Mouse (Mus musculus): Measurements from ENCODE around the gene Lrp10. TPM values are rescaled to one million over a fixed set of nuclear protein-coding genes. Genes with fewer than 3 reads are reported as not detected.
A peak's percentile ranks its signal among the peaks of the same experiment; 100 is the strongest.

Lrp10 gene
- total and polyA plus RNA-seq, 3 experiments = 116 to 262 (median 139) TPM

- DNase-seq = no peak
These were observed 8.7 kb downstream of the Lrp10 start for GRCm38 (mm10) chr14:54472671-54473070.

GRCm38 (mm10) chr14:54474744-54475143 is 10.8 kb downstream of the Lrp10 start:
- DNase-seq = no peak

DNA sequence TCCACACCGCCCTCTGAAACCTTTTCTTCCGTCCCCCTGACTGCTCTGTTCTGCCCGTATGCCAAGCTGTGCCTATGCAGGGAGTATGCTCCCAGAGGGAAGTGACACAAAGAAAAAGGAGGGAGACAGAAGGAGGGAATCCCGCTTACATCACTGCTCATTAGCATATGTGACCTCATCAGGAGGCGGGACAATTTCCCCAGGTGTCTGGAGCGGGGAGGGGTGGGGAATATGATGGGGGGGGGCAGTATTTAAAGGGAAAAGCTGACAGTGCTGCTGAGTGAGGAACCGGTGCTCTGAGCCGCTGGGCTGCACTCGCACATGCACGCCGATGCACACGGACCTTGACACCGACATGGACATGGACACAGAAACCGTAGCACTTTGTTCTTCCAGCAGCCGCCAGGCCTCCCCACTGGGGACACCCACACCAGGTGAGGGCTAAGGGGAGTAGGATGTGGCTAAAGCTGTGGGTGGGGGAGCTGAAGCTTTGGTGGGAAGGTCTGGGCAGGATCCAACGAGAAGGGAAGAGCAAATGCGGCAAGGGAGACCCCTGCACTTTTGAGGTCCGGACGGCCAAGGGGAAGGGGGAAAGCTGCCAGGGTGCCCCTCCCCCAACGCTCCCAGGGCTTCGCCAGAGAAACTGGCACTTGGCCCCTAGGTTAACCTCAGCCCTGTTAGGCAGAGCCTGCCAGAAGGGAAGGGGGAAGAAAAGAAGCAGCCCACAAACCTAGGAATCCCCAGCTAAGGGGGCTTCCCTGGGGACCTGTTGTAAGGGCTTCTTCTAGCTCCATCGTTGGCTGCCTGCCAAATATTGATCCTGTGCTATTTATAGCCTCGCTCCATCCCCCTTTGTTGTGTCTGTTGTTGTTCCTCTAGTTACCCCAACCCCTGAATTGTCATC is 12.3 kb downstream of the Lrp10 start, which contains the start of gene Rem2:
TSS of gene Rem2 (plus strand) at position 160 of the 904 bp plus-strand sequence.
- peak; percentile 68 for DNase-seq

DNA sequence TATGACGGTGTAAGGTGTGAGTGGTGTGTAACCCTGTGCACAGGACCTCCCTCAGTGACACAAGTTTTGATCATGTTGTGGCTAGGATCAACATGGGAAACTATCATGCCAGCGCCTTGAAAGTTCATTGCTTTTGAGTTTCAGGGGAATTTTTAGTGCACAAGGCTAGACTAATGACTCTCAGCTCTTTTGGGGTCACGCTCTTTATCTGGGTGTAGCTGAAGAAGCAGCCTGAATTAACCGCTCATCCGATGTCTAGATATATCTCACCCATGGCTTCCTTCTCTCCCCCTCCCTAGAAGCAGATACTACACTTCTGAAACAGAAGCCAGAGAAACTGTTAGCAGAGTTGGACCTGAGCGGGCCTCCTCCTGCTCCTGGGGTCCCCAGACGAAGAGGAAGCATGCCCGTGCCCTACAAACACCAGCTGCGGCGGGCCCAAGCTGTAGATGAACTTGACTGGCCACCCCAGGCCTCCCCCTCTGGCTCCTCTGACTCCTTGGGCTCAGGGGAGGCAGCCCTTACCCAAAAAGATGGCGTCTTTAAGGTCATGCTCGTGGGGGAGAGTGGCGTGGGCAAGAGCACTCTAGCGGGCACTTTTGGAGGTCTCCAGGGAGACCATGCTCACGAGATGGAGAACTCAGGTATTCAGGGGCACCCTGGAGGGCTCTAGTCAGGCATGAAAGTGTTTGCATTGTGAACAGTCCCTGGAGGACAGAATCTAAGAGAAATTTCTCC is 13.4 kb downstream of the Lrp10 start:
- no peak for DNase-seq

DNA sequence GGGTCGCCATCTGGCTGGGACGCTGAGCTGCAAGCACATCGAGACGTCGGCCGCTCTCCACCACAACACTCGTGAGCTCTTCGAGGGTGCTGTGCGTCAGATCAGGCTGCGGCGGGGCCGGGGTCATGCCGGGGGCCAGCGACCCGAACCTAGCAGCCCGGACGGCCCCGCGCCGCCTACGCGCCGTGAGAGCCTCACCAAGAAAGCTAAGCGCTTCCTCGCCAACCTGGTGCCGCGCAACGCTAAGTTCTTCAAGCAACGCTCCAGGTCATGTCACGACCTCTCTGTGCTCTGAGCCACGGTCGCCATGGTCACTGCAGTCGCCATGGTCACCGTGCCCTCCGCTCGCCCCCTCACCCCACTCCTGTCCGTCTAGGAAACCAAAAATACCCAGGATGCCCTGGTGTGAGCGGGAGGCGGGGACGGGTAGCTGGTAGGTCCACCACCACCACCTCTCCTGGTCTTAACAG is 15.5 kb downstream of the Lrp10 start:
- DNase-seq = peak; percentile 69

DNA sequence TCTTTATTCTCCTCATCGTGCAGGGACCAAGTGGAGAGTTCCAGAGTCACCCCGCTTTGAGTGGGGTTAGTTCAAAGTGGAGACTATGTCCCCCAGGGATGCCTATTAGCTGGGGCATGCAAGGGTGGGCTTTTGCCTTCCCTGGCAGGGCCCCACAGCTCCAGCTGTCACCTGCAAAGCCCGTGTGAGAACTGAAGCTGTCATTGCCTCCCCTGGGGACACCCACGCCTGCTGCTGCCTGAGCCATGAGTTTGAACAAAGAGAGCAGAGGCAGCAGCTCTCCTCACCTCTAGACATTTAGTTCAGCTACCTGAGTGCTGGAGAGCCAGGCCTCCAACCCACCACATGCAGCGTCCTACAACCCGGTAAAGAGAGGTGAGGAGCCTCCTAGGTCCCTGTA is 16.7 kb downstream of the Lrp10 start:
- DNase-seq = no peak

DNA sequence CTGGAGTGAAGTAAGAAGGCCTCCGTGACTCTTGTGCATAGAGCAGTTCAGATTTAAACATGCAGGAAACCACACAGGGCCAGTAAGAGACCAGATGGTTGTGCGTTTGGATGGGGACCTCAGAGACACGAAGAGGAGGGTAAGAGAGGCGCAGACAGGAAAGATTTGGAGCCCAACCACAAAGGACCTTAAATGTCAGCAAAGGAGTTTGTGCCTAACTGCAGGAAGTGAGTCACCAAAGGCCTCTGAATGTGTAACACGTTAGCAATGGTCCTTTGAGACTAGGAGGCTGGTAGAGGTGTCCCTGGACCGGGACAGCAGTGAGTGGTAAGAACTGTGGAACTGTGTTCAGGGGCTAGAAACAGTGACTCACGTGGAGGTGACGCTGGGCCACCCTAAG is 17.5 kb downstream of the Lrp10 start:
- peak; percentile 62 for DNase-seq

DNA sequence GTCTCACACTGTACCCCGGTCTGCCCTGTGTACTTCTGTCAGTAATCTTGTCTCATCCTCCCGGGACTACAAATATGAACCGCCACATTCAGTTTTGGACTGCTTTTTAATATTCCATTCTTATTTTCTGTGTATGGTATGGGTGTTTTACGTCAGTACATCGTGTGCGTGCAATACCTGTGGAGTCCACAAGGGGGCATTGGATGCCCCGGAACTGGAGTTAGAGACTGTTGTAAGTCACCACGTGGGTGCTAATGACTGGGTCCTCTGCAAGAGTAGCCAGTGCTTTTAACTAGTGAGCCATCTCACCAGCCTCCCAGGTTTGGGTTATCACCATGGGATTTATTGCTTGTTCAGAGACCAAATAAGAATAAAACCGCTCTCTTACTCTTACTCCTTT is 18.6 kb downstream of the Lrp10 start:
- DNase-seq = no peak

DNA sequence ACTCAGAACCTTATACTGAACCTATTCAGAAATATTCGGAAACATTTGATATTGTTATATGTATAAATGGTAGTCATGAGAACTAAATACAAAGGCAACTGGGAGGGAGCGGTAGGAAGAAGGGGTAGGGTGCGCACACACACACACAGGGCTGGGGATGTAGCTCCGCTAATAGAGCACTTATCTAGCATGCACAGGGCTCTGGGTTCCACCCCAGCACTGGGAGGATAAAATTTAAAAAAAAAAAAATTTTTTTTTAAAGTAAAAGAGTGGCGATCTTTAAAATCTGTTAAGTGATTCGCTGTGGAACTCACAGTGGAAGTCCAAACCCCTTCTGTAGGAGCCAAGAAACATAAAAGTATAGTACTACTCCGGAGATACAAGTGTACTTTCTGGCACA is 22.0 kb downstream of the Lrp10 start:
- no peak for DNase-seq

DNA sequence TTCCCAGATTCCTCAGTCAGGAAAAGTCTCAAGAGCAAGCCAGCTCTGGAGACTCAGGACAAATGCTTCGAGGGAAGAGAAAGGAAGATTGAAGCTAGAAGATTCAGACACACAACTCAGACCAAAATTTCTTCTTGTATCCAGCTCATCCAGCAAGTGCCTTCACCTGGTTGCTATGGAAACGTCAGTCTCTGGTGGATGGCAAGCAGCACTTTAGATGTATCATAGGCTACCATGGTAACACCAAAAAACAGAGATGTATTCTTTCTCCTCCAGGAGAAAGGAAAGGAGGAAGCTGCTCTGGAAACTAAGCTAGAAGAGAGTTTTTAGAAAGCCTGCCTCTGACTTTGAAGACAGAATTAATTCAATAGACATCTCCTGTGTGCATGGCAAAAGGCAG is 23.8 kb downstream of the Lrp10 start:
- no peak for DNase-seq

DNA sequence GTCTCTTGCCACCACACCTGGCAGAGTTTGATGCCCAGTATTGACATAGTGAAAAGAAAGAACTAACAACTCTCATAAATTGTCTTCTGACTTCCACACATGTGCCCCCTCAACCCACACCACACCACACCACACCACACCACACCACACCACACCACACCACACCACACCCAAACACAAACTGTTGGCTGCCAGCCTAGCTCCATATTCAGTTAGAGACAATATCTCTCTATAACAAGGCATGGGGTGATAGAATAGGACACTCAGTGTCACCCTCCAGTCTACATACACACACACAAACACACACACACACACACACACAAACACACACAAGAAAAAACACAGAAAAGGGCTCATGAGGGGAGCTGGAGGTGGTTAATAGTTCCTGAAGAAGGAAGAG is 24.4 kb downstream of the Lrp10 start:
- no peak for DNase-seq

GRCm38 (mm10) chr14:54492345-54493131 is 28.6 kb downstream of the Lrp10 start:
- DNase-seq = peak; percentile 55

DNA sequence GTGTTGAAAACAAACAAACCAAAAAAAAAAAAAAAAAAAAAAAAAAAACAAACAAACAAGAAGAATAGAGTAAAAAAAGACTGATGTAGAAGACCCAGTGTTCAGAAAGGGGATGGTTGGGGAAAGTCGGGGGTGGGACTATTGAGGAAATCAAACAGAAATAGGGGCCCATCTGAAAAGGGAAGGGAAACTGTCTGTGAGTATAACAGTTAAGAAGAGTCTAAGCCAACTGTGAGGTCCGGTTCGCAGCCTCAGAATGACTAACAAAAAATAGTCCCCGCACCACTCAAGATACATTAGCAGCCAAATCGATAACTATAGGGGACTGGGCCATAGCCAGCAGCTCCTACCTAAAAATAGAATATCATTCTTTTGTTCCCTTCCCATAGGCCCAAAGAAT is 29.3 kb downstream of the Lrp10 start:
- no peak for DNase-seq

- peak; percentile 71 for DNase-seq
These were observed 30.3 kb downstream of the Lrp10 start for GRCm38 (mm10) chr14:54494234-54494633.

GRCm38 (mm10) chr14:54496706-54497105 is 32.8 kb downstream of the Lrp10 start:
- DNase-seq = no peak

DNA sequence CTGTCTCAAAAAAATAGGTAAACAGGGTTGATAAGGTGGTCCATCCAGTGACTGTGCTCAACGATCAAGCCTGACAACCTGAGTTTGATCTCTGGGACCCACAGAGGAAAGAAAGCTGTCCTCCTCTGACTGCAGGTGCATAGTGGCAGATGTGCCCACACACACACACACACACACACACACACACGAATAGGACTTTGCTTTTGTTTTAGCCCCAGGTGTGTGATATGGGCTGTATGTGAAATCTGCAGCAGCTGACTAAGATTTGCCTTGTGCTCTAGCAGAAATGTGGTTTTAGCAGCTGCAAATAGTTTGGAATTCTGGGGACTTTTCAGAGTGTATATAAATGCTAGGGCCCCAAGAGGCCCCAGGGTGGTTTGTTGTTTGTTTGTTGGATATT is 35.4 kb downstream of the Lrp10 start:
- DNase-seq = no peak

- DNase-seq = no peak
These were observed 37.4 kb downstream of the Lrp10 start for GRCm38 (mm10) chr14:54501365-54501764.

DNA sequence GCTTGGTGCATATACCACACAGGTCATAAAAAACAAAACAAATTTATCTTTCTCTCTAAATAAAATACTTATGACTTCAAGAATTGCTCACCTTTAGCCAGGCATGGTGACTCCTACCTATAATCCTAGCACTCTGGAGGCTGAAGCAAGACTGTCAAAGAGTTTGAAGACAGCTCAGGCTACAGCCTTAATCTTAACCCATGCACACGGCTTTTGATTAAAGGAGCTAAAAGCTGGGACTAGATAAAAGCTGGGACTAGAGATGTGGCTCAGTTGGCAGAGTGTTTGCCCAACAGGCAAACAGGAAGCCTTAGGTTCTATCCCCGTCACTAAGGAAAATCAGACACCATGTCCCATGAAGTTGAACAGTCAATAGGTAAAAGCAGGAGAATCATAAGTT is 39.2 kb downstream of the Lrp10 start:
- DNase-seq = no peak

- no peak for DNase-seq
These were observed 45.8 kb downstream of the Lrp10 start for GRCm38 (mm10) chr14:54509774-54510173.

- DNase-seq = no peak
These were observed 52.9 kb downstream of the Lrp10 start for GRCm38 (mm10) chr14:54516710-54517310.

Data from adrenal gland, adult 2 months (tissue).